Mouse (Mus musculus): Measurements from ENCODE around the gene Zfp746.

Zfp746 gene

DNA sequence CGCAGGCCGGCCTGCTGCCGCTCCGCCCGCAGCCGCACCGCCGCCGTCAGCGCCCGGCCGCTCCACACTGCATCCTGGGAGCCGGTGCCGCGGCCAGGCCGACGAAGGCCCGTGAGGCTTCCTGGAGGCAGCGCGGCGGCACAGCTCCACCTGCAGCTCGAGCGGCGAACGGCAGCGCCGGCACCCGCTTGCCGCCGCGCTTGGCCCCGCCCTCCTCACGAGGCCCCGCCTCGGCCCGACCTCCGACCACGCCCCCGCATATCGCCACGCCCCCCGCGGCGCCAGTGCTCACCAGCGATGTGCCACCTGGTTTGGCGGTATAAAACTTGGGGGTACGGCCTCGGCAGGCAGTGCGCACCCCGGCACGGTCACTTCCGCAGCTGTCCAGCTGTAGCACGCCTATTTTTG, at the start of gene Zfp746:
Gene Zfp746, minus strand, starts transcription at position 123 of the 408 bp plus-strand sequence.
- DNase-seq (ENCODE audit: low read depth, low spot score): peak; percentile 58

DNA sequence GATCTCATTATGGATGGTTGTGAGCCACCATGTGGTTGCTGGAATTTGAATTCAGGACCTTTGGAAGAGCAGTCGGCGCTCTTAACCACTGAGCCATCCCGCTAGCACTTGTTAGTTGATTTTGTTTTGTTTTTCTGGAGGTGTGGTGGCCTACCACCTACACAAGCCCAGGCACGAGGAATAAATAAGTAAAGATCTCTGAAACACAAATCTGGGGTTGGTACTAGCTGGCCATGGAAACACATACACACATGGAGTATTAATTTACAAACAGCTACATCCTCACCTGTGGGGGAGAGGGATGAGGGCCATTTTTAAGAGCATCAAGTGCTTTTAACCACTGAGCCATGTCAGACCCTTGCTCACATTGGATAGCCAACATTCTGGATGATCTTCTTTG, 34.7 kb upstream of the Zfp746 start:
- peak; percentile 16 for DNase-seq (ENCODE audit: low read depth, low spot score)

DNA sequence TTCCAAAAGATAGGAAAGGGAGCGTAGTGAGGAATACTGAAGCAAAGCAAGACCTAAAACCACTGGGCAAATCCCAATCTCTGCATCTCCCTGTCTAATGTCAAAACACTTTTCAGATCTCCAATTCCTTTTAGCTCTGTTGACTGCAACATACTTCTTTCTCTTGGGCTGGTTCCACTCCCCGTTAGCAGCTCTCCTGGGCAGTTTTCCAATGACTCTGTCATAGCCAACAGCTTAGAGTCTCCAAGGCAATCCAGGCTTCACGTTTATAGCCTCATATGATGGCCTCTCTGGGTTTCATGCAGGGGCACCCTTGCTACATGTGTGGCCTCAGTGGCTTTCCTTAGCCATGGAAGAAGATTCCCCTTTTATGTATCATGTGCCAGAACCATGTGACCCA, 29.6 kb upstream of the Zfp746 start:
- peak; percentile 14 for DNase-seq (ENCODE audit: low read depth, low spot score)

DNA sequence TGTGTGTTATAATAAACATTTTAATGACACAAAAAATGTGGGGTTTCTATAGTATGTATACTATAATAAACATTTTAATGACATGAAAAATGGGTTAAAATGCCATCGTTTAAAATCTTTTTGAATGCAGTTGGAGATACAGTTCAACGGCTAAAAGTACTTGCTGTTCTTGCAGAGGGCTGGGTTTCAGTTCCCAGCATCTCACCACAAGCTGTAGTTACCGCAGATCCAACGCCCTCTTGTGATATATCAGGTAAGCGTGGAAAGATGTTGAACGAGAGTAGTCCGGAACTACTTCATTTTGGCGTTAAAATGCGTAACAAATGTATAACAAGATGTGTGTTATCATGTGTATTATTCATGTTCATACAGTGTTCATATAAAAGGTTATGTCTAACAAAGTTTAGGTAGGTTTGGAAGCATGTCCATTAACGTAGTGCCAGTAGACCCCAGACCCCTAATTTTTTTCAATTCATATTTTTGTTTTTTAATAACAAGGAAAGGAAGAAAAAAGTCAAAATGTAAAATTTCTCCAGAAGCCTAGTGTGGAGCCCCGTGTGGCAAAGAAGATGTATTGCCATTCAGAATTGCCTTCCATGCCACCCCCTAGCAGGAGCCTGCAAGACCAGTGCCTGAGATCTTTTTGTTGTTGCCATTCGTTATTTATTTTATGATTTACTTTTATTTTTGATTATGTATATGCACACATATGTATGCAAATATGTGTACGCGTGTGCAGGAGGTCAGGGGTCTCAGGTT, 743 bp upstream of the Zfp746 start:
- no peak for DNase-seq (ENCODE audit: low read depth, low spot score)

DNA sequence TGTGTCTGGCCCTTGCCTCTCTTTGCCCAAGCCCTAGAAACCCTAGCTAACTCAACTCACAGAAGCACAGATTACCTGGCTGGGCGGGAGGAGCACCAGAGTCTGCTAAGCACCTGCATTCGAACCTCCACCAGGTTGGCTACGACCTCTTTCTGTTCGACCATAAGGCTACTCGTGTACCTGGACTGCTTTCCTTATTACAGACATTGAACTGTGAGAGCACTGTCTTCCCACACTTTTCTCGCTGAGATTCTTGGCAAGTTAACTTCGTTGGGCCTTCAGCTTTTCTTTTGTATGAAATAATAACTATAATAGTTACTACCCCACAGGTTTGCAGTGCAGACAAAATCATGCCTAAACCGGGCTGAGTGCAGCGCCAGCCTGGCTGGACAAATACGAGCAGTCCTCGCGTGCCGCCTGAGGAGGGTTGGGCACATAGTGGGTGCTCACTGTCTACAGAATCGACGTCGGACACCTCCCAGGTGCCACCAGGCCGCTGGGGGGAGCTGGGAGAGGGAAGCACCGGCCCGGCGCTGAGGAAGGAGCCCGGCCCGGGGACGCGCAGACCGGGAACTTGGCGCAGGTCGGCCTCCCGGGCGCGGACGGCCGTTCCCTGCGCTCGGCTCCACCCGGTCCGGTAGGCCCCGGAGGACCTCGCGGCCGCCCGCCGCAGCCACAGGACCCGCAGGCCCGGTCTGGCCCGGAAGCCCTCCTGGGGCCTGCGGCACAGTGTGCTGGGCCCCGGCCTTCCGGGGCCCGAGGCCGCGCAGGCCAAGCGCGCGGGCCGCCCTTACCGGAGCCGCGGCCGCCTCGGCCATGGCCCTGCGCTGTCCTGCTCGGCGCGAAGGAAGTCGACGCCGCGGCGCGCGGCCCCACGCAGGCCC, 630 bp downstream of the Zfp746 start:
- DNase-seq (ENCODE audit: low read depth, low spot score): no peak

DNA sequence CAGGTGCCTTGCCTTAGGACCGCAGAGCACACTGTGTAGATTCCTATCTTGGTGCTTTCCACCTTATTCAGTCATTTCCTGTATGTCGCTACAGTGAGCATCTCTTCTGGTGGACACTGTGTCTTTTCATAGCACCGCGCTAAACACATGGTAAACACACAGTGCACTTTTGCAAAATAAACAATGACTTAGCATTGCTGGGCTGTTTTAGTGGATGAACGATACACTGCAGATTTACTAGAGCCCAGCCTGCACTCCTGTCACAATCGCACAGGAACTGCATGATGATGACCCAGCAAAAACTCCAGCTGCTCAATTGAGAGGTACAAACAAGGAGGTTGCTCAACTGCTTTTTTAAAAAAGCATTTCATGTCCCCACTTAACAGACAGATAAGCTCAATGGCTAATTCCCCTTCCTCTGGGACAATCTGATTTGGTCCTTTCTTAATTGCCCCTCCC, 2.6 kb downstream of the Zfp746 start:
- no peak for DNase-seq (ENCODE audit: low read depth, low spot score)

DNA sequence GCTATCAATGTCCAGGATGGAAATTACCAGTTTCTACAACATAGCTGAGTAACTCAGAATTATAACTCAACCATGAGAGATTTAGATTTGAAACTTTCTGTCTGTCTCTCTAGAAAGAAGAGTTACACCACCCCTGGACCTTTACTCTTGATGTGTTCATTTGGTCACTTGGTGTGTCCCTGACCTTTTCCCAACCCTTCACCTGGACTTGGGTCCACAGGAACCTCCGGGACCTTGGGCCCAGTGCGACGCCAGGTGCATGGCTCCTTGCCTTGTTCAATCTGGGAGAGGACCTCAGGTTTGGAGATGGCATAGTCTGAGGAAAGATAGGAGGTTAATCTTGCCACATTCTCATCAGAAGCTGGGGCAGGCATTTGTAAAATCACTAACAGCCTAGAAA, 4.4 kb downstream of the Zfp746 start:
- DNase-seq (ENCODE audit: low read depth, low spot score): no peak

DNA sequence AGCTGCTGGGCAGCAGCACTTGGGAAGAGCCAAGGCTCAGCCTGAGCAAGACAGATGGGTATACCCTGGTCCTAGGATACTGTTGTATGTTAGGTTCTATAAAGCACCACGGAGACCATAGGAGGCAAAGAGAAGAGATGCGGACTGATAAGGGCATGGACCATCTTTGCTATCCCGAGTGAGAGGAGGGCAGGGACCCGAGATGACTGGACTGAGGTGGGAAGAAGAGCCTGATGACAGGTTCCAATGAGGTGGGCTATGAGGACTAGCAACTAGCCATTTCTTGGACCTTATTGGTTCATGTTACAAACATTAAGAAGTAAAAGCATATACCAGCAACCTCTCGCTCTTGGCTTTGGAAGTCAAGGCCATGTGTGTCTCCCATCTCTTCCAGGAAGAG, 5.4 kb downstream of the Zfp746 start:
- no peak for DNase-seq (ENCODE audit: low read depth, low spot score)

DNA sequence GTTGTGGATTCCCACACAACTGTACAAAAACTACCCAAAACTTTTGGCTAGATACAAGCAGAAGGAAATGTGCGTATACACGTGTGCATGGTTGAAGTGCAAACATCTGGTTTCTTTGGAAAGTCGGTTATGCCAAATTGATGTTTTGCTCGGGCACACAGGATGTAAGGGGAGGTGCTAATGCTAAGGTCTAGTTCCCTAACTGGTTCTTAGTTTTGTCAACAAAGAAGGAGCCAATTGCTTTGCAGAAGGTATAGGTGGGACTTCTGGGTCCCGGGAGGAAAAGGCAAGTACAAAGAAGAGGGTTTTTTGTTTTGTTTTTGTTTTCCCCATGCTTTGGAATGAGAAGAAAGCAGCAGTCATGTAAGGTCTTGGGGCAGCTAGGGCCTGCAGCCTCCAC, 13.1 kb downstream of the Zfp746 start:
- no peak for DNase-seq (ENCODE audit: low read depth, low spot score)

DNA sequence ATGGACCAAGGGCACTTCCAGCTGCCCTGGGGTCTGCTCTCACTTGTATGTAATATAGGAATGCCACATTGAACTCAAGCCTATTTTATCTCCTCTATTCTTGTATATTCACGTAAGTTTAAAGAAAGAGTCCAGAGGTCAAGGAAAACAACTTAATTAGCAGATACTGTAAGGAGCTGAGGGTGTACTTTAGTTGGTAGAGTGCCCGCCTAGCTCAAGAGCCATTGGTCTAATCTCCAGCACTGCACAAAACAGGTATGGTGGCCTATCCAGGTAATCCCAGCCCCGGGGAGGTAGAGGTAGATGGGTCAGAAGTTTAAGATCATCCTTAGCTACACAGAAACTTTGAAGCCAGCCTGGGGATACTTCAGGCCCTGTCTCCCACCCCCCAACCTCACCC, 18.9 kb downstream of the Zfp746 start:
- no peak for DNase-seq (ENCODE audit: low read depth, low spot score)

DNA sequence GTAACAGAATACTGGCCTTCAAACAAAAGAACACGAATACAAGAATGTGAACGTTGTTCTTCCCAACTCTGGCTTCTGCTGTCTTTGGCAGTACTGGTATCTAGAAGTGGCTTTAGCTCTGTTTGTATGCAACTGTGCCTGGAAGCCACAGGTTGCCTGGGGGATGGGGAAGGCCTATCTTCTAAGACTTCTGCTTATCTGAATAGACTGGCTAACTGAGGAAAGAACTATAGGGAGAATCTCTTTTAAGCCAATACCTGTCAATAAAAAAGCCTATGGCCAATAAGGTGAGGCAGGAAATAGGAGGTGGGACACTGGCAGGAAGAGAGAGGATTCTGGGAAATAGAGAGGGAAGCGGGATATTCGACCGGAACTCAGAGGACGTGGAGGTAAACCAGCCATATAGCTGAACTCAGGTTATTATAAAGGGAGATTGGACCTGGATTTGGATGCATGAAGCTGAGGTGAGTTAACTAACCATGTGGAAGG, 20.8 kb downstream of the Zfp746 start:
- DNase-seq (ENCODE audit: low read depth, low spot score): no peak

DNA sequence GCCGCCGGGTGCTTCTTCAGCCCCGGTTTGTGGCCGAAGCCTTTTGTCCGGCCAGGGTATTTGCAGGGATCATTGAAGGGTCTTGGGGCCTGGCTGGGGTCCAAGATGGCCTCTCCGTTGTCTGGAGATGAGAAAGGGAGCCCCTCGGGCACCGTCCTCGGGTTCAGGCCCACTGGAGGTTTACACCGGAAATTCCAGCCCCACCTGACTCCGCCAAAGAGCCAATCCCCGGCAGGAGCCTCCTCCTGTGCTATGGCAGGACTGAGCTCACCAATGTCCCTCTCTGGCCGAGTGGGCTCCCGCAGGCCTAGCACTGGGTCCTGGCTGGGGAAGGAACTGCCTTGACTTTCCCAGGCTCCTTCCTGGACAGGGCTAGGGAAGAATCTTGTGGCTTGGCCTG, 21.9 kb downstream of the Zfp746 start:
- DNase-seq (ENCODE audit: low read depth, low spot score): no peak

DNA sequence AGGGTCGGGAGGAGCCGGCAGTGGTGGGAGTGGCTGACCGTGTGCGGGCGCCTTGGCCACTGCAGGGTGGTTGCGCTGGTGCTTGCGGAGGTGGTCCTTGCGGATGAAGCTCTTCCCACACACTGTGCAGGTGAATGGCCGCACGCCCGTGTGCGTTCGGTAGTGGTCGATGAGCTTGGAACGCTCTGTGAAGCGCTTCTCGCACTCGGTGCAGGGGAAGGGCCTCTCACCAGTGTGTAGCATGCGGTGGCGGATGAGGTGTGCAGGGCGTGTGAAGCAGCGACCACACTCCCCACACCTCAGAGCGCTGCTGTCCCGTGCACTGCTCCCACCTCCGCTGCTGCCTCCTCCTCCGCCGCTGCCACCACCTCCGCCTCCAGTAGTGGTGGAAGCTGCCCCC, 22.5 kb downstream of the Zfp746 start:
- no peak for DNase-seq (ENCODE audit: low read depth, low spot score)

DNA sequence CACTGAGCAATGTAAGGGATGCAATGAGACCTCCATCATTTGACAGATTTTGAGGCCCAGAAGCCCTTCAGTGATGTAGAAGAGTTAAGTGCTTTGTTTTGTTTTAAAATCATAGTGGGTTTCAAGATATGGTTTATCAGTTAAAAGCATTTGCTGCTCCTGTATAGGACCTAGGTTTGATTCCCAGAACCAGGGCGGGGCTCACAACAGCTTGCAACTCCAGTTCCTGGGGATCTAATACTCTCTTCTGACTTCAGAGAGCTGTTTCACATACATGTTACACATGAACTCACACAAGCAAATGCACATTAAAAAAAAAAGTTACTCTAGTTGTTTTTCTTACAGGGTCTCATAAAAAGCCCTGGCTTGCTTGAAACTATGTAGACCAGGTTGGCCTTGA, 25.5 kb downstream of the Zfp746 start:
- no peak for DNase-seq (ENCODE audit: low read depth, low spot score)

DNA sequence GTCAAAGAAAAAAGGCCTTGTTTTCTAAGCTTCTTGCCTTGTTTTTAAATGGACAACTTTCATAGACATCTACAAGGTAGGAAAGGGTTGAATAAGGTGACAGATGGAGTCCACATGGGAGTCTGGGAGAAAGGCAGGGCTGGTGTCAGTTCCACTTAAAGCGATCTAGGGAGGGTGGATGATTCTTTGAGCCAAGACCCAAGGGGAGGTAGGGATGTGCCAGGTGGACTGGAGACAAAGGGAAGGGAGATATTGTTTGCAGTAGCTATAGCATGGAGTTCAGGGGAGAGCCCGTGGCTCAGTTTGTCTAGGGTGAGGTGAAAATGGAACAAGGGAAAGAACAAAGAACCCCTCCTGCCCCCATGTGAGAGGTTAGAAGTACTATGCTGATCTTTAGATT, 26.0 kb downstream of the Zfp746 start:
- no peak for DNase-seq (ENCODE audit: low read depth, low spot score)

DNA sequence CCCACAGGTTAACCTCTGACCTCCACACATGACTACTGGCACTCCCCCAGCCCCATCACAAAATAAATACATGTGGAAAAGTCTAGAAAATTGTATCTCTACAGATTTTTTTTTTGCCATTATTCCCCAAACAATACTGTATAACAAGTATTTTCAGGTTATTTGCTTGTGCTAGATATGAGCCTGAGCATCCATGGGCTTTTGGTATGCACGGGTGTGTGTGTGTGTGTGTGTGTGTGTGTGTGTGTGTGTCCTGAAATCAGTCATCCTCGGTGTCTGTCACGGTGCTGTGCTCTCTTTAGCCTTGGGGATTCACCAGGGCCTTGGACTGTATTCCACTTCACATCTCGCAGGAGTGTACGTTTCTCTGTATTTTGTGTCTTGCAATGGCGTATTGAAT, 34.3 kb downstream of the Zfp746 start:
- DNase-seq (ENCODE audit: low read depth, low spot score): no peak

DNA sequence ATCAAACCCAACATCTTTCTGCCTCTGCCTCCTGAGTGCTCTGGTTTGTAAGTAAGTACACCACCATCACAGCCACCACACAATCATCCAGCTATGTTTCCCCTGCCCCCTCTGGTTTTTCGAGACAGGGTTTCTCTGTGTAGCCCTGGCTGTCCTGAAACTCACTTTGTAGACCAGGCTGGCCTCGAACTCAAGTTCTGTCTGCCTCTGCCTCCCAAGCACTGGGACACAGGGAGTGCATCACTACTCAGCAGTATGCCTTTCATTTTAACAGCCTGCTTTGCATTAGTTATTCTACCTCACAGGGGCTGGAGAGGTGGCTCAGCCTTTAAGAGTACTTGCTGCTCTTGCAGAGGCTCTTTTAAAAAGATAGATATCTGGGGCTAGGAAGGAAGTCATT, 34.7 kb downstream of the Zfp746 start:
- no peak for DNase-seq (ENCODE audit: low read depth, low spot score)

DNA sequence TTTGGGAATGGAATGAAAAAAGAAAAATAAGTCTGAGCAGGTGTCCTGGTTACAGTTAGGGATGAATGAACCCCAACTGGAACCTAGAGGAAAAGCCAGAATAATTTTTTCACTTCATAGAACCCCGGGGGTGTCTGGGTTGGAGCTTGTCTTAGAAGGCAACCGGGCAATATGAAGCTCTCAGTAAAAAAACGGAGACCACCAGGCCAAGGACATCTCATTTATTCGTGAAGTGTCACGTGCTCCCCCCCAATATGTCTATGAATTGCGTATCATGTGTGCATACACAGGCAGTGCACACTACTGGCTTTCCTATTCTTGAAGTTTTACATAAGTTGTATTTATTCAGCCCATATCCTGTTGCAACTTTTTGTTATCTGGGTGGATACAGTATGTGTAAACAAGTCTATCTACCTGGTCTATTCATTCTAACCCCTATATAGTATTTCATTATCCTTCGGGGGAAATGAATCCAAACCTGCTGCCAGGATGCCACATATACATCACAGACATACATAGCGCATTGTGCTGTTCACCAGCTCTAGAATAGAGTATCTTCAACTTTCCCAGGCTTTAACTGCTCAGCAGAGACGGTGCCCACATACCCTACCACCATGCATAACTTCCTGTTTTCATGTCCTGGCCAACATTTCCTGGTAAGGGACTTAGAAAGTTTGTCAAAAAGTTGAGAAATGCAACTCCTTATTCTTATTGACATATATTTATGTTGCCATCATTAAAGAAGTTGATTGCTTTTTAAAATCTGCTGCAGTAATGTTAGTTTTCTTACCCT, 36.9 kb downstream of the Zfp746 start:
- no peak for DNase-seq (ENCODE audit: low read depth, low spot score)

DNA sequence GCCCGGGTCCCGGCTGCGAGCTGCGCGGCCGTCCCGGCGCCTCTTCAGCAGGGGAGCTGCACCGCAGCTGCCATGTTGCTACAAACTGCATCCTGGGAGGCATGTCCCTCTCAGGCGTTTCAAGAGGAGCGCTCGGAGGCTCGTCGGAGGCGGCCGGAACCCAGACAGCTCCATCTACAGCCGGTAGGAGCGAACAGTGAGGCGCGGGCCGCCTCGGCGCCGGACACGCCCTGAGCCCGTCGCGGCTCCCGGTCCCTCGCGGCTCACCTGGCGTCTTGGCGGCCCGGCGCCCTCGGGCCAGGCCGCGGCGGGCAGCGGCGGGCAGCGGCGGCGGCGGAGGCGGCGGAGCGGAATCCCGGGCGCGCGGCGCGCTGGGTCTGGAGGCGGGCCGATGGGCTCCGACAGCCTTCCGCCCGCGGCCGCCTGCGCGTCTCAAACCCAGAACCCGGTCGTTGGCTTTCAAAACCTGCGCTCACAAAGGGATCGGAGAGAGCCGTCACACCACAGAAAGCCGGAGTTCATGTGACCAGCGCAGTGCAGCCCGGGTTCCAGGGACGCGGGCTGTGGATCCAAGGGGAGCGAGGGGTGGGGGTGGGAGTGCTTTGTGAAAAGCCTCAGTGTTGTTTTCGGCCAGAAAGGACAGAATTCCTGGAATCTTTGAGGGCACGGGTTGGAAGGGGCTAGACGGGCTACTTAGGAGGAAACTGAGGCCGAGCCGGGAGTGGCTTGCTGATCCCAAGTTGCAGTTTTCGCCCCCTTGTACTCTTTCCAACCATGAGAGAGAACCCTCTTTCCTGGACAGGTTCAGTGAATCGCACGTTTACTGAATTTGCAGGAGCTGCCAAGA, 37.7 kb downstream of the Zfp746 start, which contains the start of gene Zfp777:
Gene Zfp777, minus strand, starts transcription at position 486 of the 847 bp plus-strand sequence.
- DNase-seq (ENCODE audit: low read depth, low spot score): peak; percentile 69

DNA sequence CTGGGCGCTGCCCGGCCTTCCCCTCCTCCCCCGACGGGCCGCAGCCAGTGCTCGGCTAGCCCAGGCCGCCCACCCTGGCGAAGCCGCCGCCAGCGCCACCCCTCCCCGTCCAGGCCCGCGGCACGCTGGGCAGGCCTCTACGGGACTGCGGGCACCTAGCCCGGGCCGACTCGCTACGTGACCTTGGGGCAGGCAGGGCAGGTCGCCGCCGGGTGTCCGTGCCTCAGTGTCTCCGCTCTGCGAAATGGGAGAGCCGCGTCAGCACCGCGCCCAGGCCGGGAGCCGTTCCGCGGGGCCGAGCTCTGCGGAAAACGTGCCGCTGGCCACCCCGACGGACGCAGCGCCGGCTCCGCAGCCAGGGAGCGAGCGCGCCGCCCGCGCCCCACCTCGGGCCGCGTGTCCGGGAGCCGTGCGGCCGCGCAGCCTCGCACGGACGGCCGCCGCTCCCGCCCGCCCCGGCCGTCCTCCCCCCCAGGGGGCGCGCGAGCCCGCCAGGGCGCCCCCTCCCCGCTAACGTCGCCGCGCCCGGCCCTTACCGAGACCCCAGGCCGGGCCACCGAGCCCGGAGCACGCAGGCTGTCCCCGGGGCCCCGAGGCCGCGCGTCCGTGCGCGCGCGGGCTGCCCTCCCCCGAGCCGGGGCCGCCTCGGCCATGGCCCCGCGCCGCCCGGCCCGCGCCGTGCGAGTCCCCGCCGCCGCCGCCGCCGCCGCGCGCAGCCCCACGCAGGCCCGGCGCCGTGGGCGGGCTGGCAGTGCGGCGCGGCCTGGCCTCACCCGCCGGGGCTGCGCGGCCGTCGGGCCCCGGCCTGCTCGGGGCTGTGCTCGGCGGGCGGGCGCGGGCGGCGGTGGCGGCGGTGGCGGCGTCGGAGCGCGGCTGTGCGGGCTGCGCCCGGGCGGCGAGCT, 38.7 kb downstream of the Zfp746 start:
- no peak for DNase-seq (ENCODE audit: low read depth, low spot score)

Data from brain, embryonic 18.5 days (tissue).